ENCODE assay signal across 12 mouse cellular contexts in genomic region chr2:167254185-167254584, GRCm38 (mm10). TPM values are rescaled to one million over a fixed set of nuclear protein-coding genes. Genes with fewer than 3 reads are reported as not detected.
A peak's percentile ranks its signal among the peaks of the same experiment; 100 is the strongest.
DNase-seq lines count a peak whose midpoint lies in the region; ATAC-seq and TF ChIP-seq lines count a peak whose summit lies in the region.
"Had no signal": no experiment of that assay in that cellular context is flagged by ENCODE, and none has a peak within 500 bp of the region (broad histone marks: within the 10 kb centered on the region; RNA-seq: fewer than 3 reads in every experiment).

No protein-coding gene starts in this region.

- H3K36me3 ChIP-seq in embryonic facial prominence, embryonic 10.5 days (replicated peaks) = no peaks in the 10 kb centered on the region
- no peaks in the 10 kb centered on the region for H3K36me3 ChIP-seq in heart, postnatal 0 days (replicated peaks; ENCODE audit: control insufficient read depth, insufficient read depth, low read length)
- H3K36me3 ChIP-seq in lung, embryonic 14.5 days (ENCODE audit: insufficient read depth) = no peaks in the 10 kb centered on the region
- H3K36me3 ChIP-seq in forebrain, embryonic 11.5 days (ENCODE audit: control insufficient read depth, insufficient read depth, low read length) = no peaks in the 10 kb centered on the region
- H3K36me3 ChIP-seq: midbrain, embryonic 15.5 days had no signal

- DNase-seq in adrenal gland, adult (ENCODE audit: inconsistent age in 2 of 2, low spot score in 1 of 2) = peak; percentile 90 to 95
- no peak for DNase-seq in embryonic facial prominence, embryonic 10.5 days (ENCODE audit: low spot score)
- DNase-seq in heart, postnatal 0 days (ENCODE audit: low spot score) = peak; percentile 58
- DNase-seq in lung, embryonic 14.5 days = peak; percentile 53
- no peak for DNase-seq in left cerebral cortex, adult 8-10 months (ENCODE audit: low spot score in 2 of 2)
- no peak for DNase-seq in layer of hippocampus, adult 8-10 months (ENCODE audit: low spot score in 2 of 2)
- no peak for DNase-seq in forebrain, embryonic 11.5 days (ENCODE audit: low spot score)
- DNase-seq in B cell, adult 2 months = no peak
- DNase-seq: cerebellum, adult 2 months had no signal

- H3K4me3 ChIP-seq in embryonic facial prominence, embryonic 10.5 days = no peak overlapping the region
- no peak overlapping the region for H3K4me3 ChIP-seq in heart, postnatal 0 days (ENCODE audit: low read depth, low read length)
- H3K4me3 ChIP-seq in lung, embryonic 14.5 days (ENCODE audit: low read depth, low read length) = no peak overlapping the region
- no peak overlapping the region for H3K4me3 ChIP-seq in forebrain, embryonic 11.5 days (ENCODE audit: low read depth, low read length)
- H3K4me3 ChIP-seq: left cerebral cortex, adult 2 months; midbrain, embryonic 15.5 days had no signal

- TF ChIP-seq CTCF in heart, postnatal 0 days (IDR thresholded peaks at IDR 0.05; ENCODE audit: low read depth) = no peak
- TF ChIP-seq CTCF in lung, embryonic 14.5 days (IDR thresholded peaks at IDR 0.05; ENCODE audit: low read depth) = no peak

- WGBS in embryonic facial prominence, embryonic 10.5 days = 73% methylated on average over 7 of the region's 7 CpGs
- WGBS in heart, postnatal 0 days = 45% methylated on average over 7 of the region's 7 CpGs
- WGBS in lung, embryonic 14.5 days = 49% methylated on average over 7 of the region's 7 CpGs
- WGBS in forebrain, embryonic 11.5 days = 75% methylated on average over 7 of the region's 7 CpGs

- H3K27ac ChIP-seq in embryonic facial prominence, embryonic 10.5 days (replicated peaks) = peak overlapping the region; percentile 40; the same call in 1 of the 2 replicates
- peak overlapping the region; percentile 57 for H3K27ac ChIP-seq in heart, postnatal 0 days (ENCODE audit: low read depth)
- H3K27ac ChIP-seq in lung, embryonic 14.5 days (ENCODE audit: low read depth) = peak overlapping the region; percentile 48; the same call in 1 of the 2 replicates
- H3K27ac ChIP-seq in forebrain, embryonic 11.5 days (ENCODE audit: low read depth, low read length) = no peak overlapping the region
- H3K27ac ChIP-seq: left cerebral cortex, adult 2 months; midbrain, embryonic 15.5 days had no signal

- peak; percentile 64 for ATAC-seq in heart, postnatal 0 days (ENCODE audit: insufficient read depth, low read depth)
- no peak for ATAC-seq in lung, embryonic 14.5 days (ENCODE audit: insufficient read depth)
- no peak for ATAC-seq in forebrain, embryonic 11.5 days (replicated peaks; ENCODE audit: low FRiP score)
- ATAC-seq: forebrain, embryonic 16.5 days; midbrain, embryonic 15.5 days had no signal

- no peak for TF ChIP-seq EP300 in heart, postnatal 0 days (IDR thresholded peaks at IDR 0.05; ENCODE audit: low read depth)

- H3K4me2 ChIP-seq in heart, postnatal 0 days (ENCODE audit: low read depth, low read length) = no peak overlapping the region
- H3K4me2 ChIP-seq in lung, embryonic 14.5 days = no peak overlapping the region
- no peak overlapping the region for H3K4me2 ChIP-seq in forebrain, embryonic 11.5 days (ENCODE audit: low read depth, low read length, severe bottlenecking)
- H3K4me2 ChIP-seq: midbrain, embryonic 15.5 days had no signal

- no peaks in the 10 kb centered on the region for H3K27me3 ChIP-seq in embryonic facial prominence, embryonic 10.5 days (replicated peaks; ENCODE audit: low read depth, poor library complexity, severe bottlenecking)
- no peaks in the 10 kb centered on the region for H3K27me3 ChIP-seq in heart, postnatal 0 days (ENCODE audit: control insufficient read depth, insufficient read depth, low read length)
- H3K27me3 ChIP-seq in lung, embryonic 14.5 days (ENCODE audit: insufficient read depth, low read length) = no peaks in the 10 kb centered on the region
- no peaks in the 10 kb centered on the region for H3K27me3 ChIP-seq in forebrain, embryonic 11.5 days (ENCODE audit: control insufficient read depth, insufficient read depth, low read length)
- H3K27me3 ChIP-seq: midbrain, embryonic 15.5 days had no signal

- H3K9me3 ChIP-seq in embryonic facial prominence, embryonic 10.5 days = no peaks in the 10 kb centered on the region
- no peaks in the 10 kb centered on the region for H3K9me3 ChIP-seq in heart, postnatal 0 days (replicated peaks; ENCODE audit: control insufficient read depth, low read length)
- H3K9me3 ChIP-seq in lung, embryonic 14.5 days (ENCODE audit: low read depth, low read length) = no peaks in the 10 kb centered on the region
- no peaks in the 10 kb centered on the region for H3K9me3 ChIP-seq in forebrain, embryonic 11.5 days (ENCODE audit: control insufficient read depth, low read length)
- H3K9me3 ChIP-seq: midbrain, embryonic 15.5 days had no signal

- H3K9ac ChIP-seq in heart, postnatal 0 days (replicated peaks; ENCODE audit: low read depth, low read length) = no peak overlapping the region
- H3K9ac ChIP-seq in lung, embryonic 14.5 days = no peak overlapping the region
- H3K9ac ChIP-seq in forebrain, embryonic 11.5 days (ENCODE audit: low read length) = no peak overlapping the region
- H3K9ac ChIP-seq: midbrain, embryonic 15.5 days had no signal

- peaks cover 46% of the 10 kb centered on the region for H3K4me1 ChIP-seq in embryonic facial prominence, embryonic 10.5 days
- H3K4me1 ChIP-seq in heart, postnatal 0 days (ENCODE audit: control insufficient read depth, insufficient read depth) = peaks cover 22% of the 10 kb centered on the region; the same call in 1 of the 2 replicates
- H3K4me1 ChIP-seq in lung, embryonic 14.5 days (ENCODE audit: insufficient read depth) = peaks cover 15% of the 10 kb centered on the region
- H3K4me1 ChIP-seq in forebrain, embryonic 11.5 days (replicated peaks; ENCODE audit: control insufficient read depth, insufficient read depth, low read length) = peaks cover 2% of the 10 kb centered on the region

RNA-seq across cellular contexts. Expression of gene Ptgis, which starts 13.8 kb away (rescaled TPM):
- 13.7 and 14.6 TPM in 2 replicates for polyA plus RNA-seq in embryonic facial prominence, embryonic 10.5 days (2016; fragmentation: Nextera tagmentation; extraction: Ambion mirVana)
- 38.6 and 60.0 TPM in 2 replicates for total RNA-seq in heart, postnatal 0 days (2014; rRNA removed; ENCODE audit: low replicate concordance)
- polyA plus RNA-seq in heart, postnatal 0 days (2015; fragmentation: Nextera tagmentation; extraction: Ambion mirVana) = 20.8 and 22.6 TPM in 2 replicates
- 16.0 and 18.6 TPM in 2 replicates for polyA plus RNA-seq in lung, embryonic 14.5 days (2014; fragmentation: Nextera tagmentation; extraction: Ambion mirVana)
- total RNA-seq in left cerebral cortex, adult 8-10 months (2022) = 1 to 10 TPM; 1.3 to 2.6 (median 2.1) TPM
- 1 to 10 TPM; 1.7 to 2.2 (median 1.7) TPM for total RNA-seq in layer of hippocampus, adult 8-10 months (2022)
- polyA plus RNA-seq in forebrain, embryonic 11.5 days (2014; fragmentation: Nextera tagmentation; extraction: Ambion mirVana) = 8.1 and 9.2 TPM in 2 replicates

Comparison
In these comparisons a context has a peak if more than half of its experiments do, and no peak if none do; other contexts are left out.
1. DNase-seq: peak in adrenal gland, adult (2 of 2), heart, postnatal 0 days (single experiment) and lung, embryonic 14.5 days (single experiment); none in embryonic facial prominence, embryonic 10.5 days (single experiment), left cerebral cortex, adult 8-10 months (0 of 2), layer of hippocampus, adult 8-10 months (0 of 2), forebrain, embryonic 11.5 days (single experiment) and B cell, adult 2 months (0 of 2).